Mouse (Mus musculus) C2C12 (cell line): ENCODE measurements around the gene Rnf19b. TPM values are rescaled to one million over a fixed set of nuclear protein-coding genes. Genes with fewer than 3 reads are reported as not detected.

Source experiments
- H3K27me3 ChIP-seq: one replicate; pipeline ENCODE4 v1.6.1; 2011; ENCODE audit not compliant: control insufficient read depth, insufficient read depth, insufficient read length
- H3K36me3 ChIP-seq: one replicate; pipeline ENCODE4 v1.6.1; 2011; ENCODE audit not compliant: control insufficient read depth, insufficient read depth
- H3K4me3 ChIP-seq: one replicate; pipeline ENCODE4 v1.5.1; 2011; ENCODE audit warnings: mild to moderate bottlenecking, control low read depth; ENCODE audit not compliant: poor library complexity, insufficient read depth, severe bottlenecking
- H3K79me2 ChIP-seq: one replicate; pipeline ENCODE4 v1.6.1; 2011; ENCODE audit not compliant: control insufficient read depth, insufficient read depth
- H3K79me3 ChIP-seq: one replicate; pipeline ENCODE4 v1.6.1; 2011; ENCODE audit warnings: low read depth, control low read depth
- H3ac ChIP-seq: one replicate; pipeline ENCODE3; 2011; ENCODE audit warnings: low read depth; ENCODE audit not compliant: control insufficient read depth, insufficient read length
- CEBPB ChIP-seq: IDR thresholded peaks from one replicate; pipeline ENCODE4 v1.6.1; 2011; ENCODE audit warnings: low read depth, mild to moderate bottlenecking, control low read depth, moderate library complexity
- CTCF ChIP-seq: IDR thresholded peaks from one replicate; pipeline ENCODE4 v1.5.1; 2011; ENCODE audit not compliant: control insufficient read depth, insufficient read depth, insufficient read length
- FOSL1 ChIP-seq: IDR thresholded peaks from one replicate; pipeline ENCODE4 v1.8.0; 2011; ENCODE audit warnings: mild to moderate bottlenecking, low read length; ENCODE audit not compliant: poor library complexity, insufficient read depth, severe bottlenecking
- MAX ChIP-seq: IDR thresholded peaks from one replicate; pipeline ENCODE4 v1.6.1; 2011; ENCODE audit warnings: mild to moderate bottlenecking, control low read depth
- MYOD1 ChIP-seq: IDR thresholded peaks from one replicate; pipeline ENCODE4 v1.6.1; 2011; ENCODE audit warnings: low read depth; ENCODE audit not compliant: control insufficient read depth, insufficient read length
- MYOG ChIP-seq: IDR thresholded peaks from one replicate; pipeline ENCODE4 v1.6.1; 2011; ENCODE audit not compliant: control insufficient read depth, insufficient read length; ENCODE audit errors: extremely low read depth
- USF1 ChIP-seq: IDR thresholded peaks from one replicate; pipeline ENCODE4 v1.6.1; 2011; ENCODE audit warnings: low read depth, mild to moderate bottlenecking, control low read depth, moderate library complexity
- polyA plus RNA-seq: library from polyadenylated mRNA; unstranded; fragments of >200 nt; fragmentation: generic; extraction: Trizol; gene quantifications from one replicate; pipeline ENCODE4 v1.2.1, GENCODE M21; 2012; ENCODE audit warnings: missing spikeins

Gene Rnf19b
- polyA plus RNA-seq, 1 experiment: 53.5 TPM

DNA sequence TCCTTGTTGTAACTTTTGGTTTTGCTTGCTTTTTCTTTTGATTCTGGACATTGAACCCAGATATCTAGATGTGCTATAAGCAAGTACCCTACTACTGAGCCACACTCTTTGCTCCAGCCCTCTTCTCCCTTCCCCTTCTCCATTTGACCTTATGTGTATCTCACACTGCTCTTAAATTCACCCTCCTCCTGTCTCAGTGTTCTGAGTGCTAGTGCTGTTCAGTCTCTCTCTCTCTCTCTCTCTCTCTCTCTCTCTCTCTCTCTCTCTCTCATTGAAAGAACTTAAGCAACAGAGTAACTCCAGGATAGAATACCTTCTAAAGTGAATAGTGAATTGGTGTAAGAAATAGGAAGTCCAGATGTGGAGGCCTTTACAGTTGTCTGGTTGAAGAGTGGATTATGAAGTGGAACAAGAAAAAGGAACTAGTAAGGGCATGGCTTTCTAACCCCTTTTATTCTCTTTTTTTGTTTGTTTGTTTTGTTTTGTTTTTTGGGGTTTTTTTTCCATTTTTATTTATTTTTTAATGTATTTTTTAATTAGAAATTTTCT lies 7.7 kb downstream of the Rnf19b start:
- no peaks in the 10 kb centered on the region for H3K36me3 ChIP-seq
- H3K4me3 ChIP-seq: no peak overlapping the region
- peaks cover 93% of the 10 kb centered on the region for H3K79me2 ChIP-seq
- H3K27me3 ChIP-seq: no peaks in the 10 kb centered on the region
- H3K79me3 ChIP-seq: peaks cover 66% of the 10 kb centered on the region
- no peak for TF ChIP-seq MYOG
- TF ChIP-seq FOSL1: no peak
- TF ChIP-seq CTCF: no peak
- H3ac ChIP-seq: no peak overlapping the region

DNA sequence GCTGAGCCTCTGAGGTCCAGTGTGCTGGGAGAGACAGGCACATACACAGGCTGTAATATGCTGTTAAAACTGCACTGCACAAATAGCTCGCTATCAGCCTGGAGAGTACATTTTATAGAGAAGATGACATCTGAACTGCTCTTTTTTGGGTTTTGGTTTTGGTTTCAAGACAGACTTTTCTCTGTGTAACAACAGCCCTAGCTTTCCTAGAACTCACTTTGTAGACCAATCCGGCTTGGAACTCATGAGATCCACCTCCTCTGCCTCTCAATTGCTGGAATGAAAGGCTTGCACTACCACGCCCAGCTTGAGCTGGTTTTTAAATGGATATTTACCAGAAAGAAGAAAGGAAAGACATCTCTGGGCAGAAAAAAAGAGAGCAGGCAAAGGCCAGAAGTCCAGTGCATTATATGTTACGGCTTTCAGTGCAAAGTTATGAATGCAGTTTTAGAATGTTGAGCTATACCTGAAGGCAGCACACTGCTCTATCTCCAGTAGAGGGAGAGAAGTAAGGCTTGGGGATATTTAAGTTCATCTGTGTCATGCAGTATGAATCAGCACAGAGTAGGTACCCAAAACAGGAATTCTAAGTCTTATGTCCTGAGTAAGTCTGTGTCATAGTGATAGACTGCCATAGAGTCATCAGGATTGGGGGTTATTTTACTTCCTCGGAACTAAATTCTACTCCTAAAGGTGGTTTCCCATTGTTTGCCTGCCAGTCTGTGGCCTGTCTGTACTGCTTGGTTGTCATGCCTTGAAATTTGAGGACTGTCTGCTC lies 9.8 kb downstream of the Rnf19b start:
- no peak overlapping the region for H3K4me3 ChIP-seq
- no peaks in the 10 kb centered on the region for H3K27me3 ChIP-seq
- H3K79me3 ChIP-seq: peaks cover 58% of the 10 kb centered on the region
- H3K79me2 ChIP-seq: peaks cover 92% of the 10 kb centered on the region
- H3ac ChIP-seq: peak overlapping the region; percentile 34
- H3K36me3 ChIP-seq: peaks cover 13% of the 10 kb centered on the region
- TF ChIP-seq MYOD1 (peak; percentile 10), CEBPB (no peak), FOSL1 (peak; percentile 63)

DNA sequence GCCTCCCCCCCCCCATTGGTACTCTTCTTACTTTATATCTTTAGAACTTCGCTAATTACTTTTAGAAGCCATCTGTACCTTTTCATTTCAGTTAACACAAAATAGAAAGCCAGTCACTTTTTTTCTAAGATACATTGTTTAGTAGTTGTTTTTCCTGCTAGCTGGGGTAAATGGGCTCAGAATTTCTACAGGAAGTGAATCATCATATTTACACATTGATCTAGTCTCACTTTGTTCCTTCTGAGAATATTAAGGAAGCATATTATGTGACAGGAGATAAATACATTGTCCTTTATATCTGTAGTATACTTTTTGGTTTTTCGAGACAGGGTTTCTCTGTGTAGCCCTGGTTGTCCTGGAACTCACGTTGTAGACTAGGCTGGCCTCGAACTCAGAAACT lies 10.8 kb downstream of the Rnf19b start:
- Histone ChIP-seq H3K79me2 (peaks cover 91% of the 10 kb centered on the region), H3K79me3 (peaks cover 56% of the 10 kb centered on the region), H3K4me3 (no peak overlapping the region), H3K36me3 (peaks cover 23% of the 10 kb centered on the region), H3ac (no peak overlapping the region), H3K27me3 (no peaks in the 10 kb centered on the region)
- TF ChIP-seq USF1: no peak
- TF ChIP-seq MYOG: no peak

DNA sequence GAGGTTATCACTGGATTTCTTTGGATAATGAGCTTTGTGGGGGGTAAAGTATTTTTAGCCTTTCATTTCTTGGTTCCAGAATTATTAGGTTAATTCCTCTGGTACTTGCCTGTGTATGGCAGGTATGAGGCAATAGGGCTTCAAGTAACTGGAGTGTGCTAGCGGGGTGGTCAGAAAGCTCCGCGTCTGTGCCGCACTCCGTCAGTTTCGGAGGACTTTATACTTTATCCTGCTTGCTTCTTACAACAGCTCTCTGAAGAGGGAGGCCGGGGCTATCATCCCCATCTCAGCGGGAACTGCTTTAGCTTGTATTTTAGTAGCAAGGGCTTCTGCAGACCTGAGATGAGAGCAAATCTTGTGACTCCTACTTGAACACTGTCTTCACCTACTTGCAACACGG lies 21.1 kb downstream of the Rnf19b start:
- TF ChIP-seq CEBPB: no peak
- no peak for TF ChIP-seq USF1
- TF ChIP-seq CTCF: no peak
- no peak for TF ChIP-seq MYOD1
- no peak for TF ChIP-seq MAX
- no peak for TF ChIP-seq FOSL1
- no peak for TF ChIP-seq MYOG
- H3K79me3 ChIP-seq: no peaks in the 10 kb centered on the region
- H3K36me3 ChIP-seq: peaks cover 95% of the 10 kb centered on the region
- no peak overlapping the region for H3K4me3 ChIP-seq
- H3K27me3 ChIP-seq: no peaks in the 10 kb centered on the region
- H3K79me2 ChIP-seq: no peaks in the 10 kb centered on the region
- H3ac ChIP-seq: no peak overlapping the region

DNA sequence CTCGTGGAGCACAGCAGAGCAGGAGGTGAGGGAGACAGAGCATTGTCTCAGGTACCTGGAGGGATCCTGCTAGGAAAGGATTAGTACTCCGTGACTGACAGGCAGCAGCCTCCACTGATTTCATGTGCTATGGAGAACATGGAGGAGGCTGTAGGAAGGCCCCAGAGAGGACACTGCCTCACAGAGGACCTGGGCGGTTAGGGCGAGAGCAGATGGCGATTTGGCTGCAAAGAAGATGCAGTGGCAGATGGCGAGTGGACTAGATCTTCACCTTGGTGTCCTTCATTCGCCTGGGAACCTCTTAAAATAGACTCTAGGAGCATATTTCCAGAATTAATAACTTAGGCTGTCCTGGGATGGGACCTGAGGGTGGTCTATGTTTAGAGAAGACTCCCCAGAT lies 23.0 kb downstream of the Rnf19b start:
- Histone ChIP-seq H3K36me3 (peaks cover 93% of the 10 kb centered on the region), H3K27me3 (no peaks in the 10 kb centered on the region), H3ac (no peak overlapping the region), H3K79me3 (no peaks in the 10 kb centered on the region), H3K4me3 (no peak overlapping the region), H3K79me2 (no peaks in the 10 kb centered on the region)
- TF ChIP-seq FOSL1 (no peak), CTCF (no peak)

DNA sequence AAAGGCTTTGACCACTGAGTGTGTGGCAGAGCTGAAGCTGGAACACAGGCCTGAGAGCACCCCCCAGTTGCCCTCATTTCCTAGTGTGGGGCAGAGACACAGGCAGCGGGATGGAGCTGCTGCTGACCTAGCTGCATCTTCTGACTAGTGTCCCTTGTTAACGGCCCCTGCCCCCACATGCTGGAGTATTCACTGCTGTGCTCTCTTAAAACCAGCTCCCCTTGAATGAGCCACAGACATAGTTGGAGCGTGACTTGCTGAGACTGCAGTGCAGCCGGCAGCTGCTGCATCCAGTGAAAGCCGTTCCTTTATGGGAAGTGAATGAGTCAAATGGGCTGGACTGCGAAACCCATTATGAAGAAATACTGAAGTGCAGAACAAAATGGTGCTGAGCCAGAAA lies 23.4 kb downstream of the Rnf19b start:
- H3K36me3 ChIP-seq: peaks cover 88% of the 10 kb centered on the region
- TF ChIP-seq CTCF: no peak
- peak; percentile 56 for TF ChIP-seq MYOD1
- H3K79me2 ChIP-seq: no peaks in the 10 kb centered on the region

More for the DNA sequence above, 23.4 kb downstream of the Rnf19b start:
- no peak overlapping the region for H3K4me3 ChIP-seq
- H3ac ChIP-seq: no peak overlapping the region
- no peaks in the 10 kb centered on the region for H3K79me3 ChIP-seq
- no peaks in the 10 kb centered on the region for H3K27me3 ChIP-seq
